Mouse (Mus musculus) liver, embryonic 11.5 days (tissue): Measurements from ENCODE around the gene Gcnt2. TPM values are rescaled to one million over a fixed set of nuclear protein-coding genes. Genes with fewer than 3 reads are reported as not detected.
A peak's percentile ranks its signal among the peaks of the same experiment; 100 is the strongest.

Source experiments
- ATAC-seq: fragments of 200-750 bp; cut with Nextera tagmentation; replicated peaks from 2 replicates; pipeline ENCODE4 v1.8.0; 2017; ENCODE audit warnings: moderate number of reproducible peaks, mild to moderate bottlenecking, moderate TSS enrichment, moderate library complexity; ENCODE audit not compliant: low FRiP score
- DNase-seq: peaks from one replicate; pipeline ENCODE4 v3.0.0-alpha.2; 2017; ENCODE audit warnings: low spot score
- H3K27ac ChIP-seq: fragments of 300-500 bp; sonication (generic); 2 replicates; pipeline ENCODE4 v1.5.1; 2014; ENCODE audit warnings: mild to moderate bottlenecking, low read depth, low read length, control low read depth
- H3K27me3 ChIP-seq: fragments of 300-500 bp; sonication (generic); replicated peaks from 2 replicates; pipeline ENCODE4 v1.6.1; 2014; ENCODE audit warnings: low read length, mixed read lengths; ENCODE audit not compliant: control insufficient read depth, insufficient read depth
- H3K36me3 ChIP-seq: fragments of 300-500 bp; sonication (generic); 2 replicates; pipeline ENCODE4 v1.6.1; 2014; ENCODE audit warnings: mild to moderate bottlenecking, low read length, moderate library complexity, mixed read lengths; ENCODE audit not compliant: control insufficient read depth, insufficient read depth
- H3K4me1 ChIP-seq: fragments of 300-500 bp; sonication (generic); replicated peaks from 2 replicates; pipeline ENCODE4 v1.6.1; 2014; ENCODE audit warnings: low read length, mixed read lengths; ENCODE audit not compliant: control insufficient read depth, insufficient read depth
- H3K4me2 ChIP-seq: fragments of 300-500 bp; sonication (generic); 2 replicates; pipeline ENCODE4 v1.6.1; 2014; ENCODE audit warnings: mild to moderate bottlenecking, control low read depth, moderate library complexity
- H3K4me3 ChIP-seq: fragments of 300-500 bp; sonication (generic); 2 replicates; pipeline ENCODE4 v1.5.1; 2014; ENCODE audit warnings: low read depth, low read length, control low read depth
- H3K9ac ChIP-seq: fragments of 300-500 bp; sonication (generic); 2 replicates; pipeline ENCODE4 v1.6.1; 2014; ENCODE audit warnings: low read depth, low read length, control low read depth
- H3K9me3 ChIP-seq: fragments of 300-500 bp; sonication (generic); 2 replicates; pipeline ENCODE4 v1.6.1; 2016; ENCODE audit warnings: low read length, inconsistent platforms, mixed read lengths; ENCODE audit not compliant: control insufficient read depth
- WGBS: fragments of 180-500 bp; shearing (Covaris S2); extraction: QIAGEN DNeasy Blood & Tissue Kit; methylation state at CpG from one replicate; pipeline ENCODE4 v1.1.7; 2014; 5-methylcytosine and 5-hydroxymethylcytosine counted together
- polyA plus RNA-seq: library from polyadenylated mRNA; unstranded; fragments of >200 nt; fragmentation: Nextera tagmentation; extraction: Ambion mirVana; gene quantifications from 2 replicates; pipeline ENCODE4 v1.2.1, GENCODE M21; 2014

Gcnt2 gene
- polyA plus RNA-seq, 1 experiment from 2014 or later, result 2.1 TPM

DNA sequence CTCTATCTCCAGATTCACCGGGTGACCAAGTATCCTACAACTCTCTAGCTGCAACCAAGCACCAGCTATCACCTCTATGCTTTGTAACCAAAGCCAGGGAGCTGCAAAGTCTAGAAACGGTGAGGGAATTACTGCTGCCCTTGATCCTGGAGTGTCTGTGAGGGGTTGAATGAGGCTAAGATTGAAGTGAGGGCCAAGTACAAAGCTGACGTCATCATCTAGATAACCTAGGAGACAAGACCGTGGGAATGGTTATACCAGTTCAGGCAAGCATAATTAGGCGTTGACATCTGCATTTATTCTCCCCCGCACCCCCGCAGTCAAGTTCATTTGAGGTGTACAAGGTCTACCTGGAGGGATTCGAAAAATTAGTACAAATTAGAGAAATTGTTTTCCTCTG lies 2.8 kb upstream of the Gcnt2 start:
- H3K4me3 ChIP-seq, result no peak overlapping the region
- DNase-seq (no peak), ATAC-seq (no peak)
- no peak overlapping the region for H3K27ac ChIP-seq
- H3K36me3 ChIP-seq, result no peaks in the 10 kb centered on the region
- no peaks in the 10 kb centered on the region for H3K9me3 ChIP-seq
- no peak overlapping the region for H3K4me2 ChIP-seq
- peaks cover 6% of the 10 kb centered on the region; the same call in 1 of the 2 replicates for H3K4me1 ChIP-seq
- H3K27me3 ChIP-seq, result no peaks in the 10 kb centered on the region
- no peak overlapping the region for H3K9ac ChIP-seq
- 78% methylated on average over 8 of the region's 8 CpGs for WGBS

DNA sequence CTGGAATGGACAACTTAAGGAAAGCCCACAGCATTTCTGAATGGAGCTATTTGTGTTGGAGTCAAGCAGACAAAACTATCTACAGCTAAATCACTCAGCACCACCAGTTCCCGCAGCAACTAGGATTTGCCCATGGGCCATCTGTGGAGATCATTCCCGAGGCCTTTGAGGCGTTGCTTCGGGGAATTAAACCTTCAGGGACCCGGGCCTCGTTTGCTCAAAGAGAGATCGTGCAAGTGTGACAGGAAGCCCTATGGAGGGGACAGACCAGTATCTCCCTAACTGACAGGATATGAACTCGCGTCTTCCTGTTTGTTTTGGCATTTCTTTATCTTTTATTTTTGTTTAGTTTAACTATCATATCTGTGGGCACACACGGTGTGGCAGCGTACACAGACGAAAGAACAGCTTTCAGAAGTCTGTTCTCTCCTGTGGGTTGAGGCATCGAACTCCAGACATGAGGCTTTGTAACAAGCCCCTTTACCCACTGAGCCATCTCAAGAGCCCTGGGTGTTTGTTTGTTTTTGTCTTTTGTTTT lies 2.2 kb upstream of the Gcnt2 start:
- Histone ChIP-seq H3K4me3 (no peak overlapping the region), H3K4me1 (peaks cover 6% of the 10 kb centered on the region; the same call in 1 of the 2 replicates), H3K9ac (no peak overlapping the region), H3K9me3 (no peaks in the 10 kb centered on the region), H3K27me3 (no peaks in the 10 kb centered on the region), H3K36me3 (no peaks in the 10 kb centered on the region), H3K27ac (no peak overlapping the region), H3K4me2 (no peak overlapping the region)
- no peak for DNase-seq
- no peak for ATAC-seq
- 52% methylated on average over 13 of the region's 13 CpGs for WGBS

DNA sequence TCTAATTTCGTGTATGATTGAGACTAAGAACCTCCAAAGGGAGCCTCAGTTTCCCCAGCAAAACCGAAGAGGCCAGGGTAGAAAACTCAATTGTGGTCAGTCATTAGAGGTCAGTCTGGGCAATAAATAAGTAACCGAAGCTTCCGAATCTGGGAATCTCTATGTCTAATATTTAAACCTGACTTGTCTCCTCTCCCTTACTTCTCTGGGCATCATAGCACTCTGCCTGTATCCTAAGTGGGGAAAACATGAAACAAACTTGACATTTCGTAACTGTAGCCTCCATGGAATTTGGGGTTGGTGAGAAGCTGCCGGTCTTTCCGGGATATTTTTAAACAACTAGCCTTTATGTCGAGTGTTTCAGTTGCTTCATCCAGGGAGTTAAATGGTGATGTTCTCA lies 329 bp upstream of the Gcnt2 start:
- H3K9ac ChIP-seq, result no peak overlapping the region
- H3K9me3 ChIP-seq, result no peaks in the 10 kb centered on the region
- H3K27ac ChIP-seq, result no peak overlapping the region
- peak overlapping the region; percentile 56 for H3K4me2 ChIP-seq
- ATAC-seq, result no peak
- 80% methylated on average over 8 of the region's 8 CpGs for whole genome bisulfite sequencing
- peaks cover 6% of the 10 kb centered on the region; the same call in 1 of the 2 replicates for H3K4me1 ChIP-seq
- no peak overlapping the region for H3K4me3 ChIP-seq
- H3K27me3 ChIP-seq, result no peaks in the 10 kb centered on the region
- DNase-seq, result no peak
- no peaks in the 10 kb centered on the region for H3K36me3 ChIP-seq

DNA sequence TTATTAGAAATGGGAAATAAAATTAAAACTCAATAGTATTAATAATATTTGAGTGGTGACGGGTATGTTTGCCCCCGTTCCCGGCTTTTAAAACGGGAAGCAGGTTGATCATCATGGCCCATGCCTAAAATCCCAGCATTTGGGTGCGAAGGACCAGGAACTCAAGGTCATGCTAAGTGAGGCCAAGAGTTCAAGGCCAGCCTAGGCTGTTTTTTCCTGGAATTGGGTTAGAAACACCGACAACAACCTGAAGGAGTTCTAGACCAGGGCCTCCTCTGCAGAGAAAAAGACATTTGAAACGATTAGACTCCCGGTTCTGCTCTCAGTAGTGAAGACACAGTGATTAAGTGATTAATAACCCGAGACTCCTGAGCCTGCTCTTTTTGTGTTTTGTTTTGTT lies 3.5 kb downstream of the Gcnt2 start:
- DNase-seq, result no peak
- no peak overlapping the region for H3K4me2 ChIP-seq
- ATAC-seq, result no peak
- no peaks in the 10 kb centered on the region for H3K36me3 ChIP-seq
- H3K9me3 ChIP-seq, result no peaks in the 10 kb centered on the region
- WGBS, result 86% methylated on average over 9 of the region's 9 CpGs
- no peak overlapping the region for H3K4me3 ChIP-seq
- H3K27me3 ChIP-seq, result no peaks in the 10 kb centered on the region
- H3K4me1 ChIP-seq, result no peaks in the 10 kb centered on the region; the same call in 1 of the 2 replicates
- H3K9ac ChIP-seq, result no peak overlapping the region
- H3K27ac ChIP-seq, result no peak overlapping the region

DNA sequence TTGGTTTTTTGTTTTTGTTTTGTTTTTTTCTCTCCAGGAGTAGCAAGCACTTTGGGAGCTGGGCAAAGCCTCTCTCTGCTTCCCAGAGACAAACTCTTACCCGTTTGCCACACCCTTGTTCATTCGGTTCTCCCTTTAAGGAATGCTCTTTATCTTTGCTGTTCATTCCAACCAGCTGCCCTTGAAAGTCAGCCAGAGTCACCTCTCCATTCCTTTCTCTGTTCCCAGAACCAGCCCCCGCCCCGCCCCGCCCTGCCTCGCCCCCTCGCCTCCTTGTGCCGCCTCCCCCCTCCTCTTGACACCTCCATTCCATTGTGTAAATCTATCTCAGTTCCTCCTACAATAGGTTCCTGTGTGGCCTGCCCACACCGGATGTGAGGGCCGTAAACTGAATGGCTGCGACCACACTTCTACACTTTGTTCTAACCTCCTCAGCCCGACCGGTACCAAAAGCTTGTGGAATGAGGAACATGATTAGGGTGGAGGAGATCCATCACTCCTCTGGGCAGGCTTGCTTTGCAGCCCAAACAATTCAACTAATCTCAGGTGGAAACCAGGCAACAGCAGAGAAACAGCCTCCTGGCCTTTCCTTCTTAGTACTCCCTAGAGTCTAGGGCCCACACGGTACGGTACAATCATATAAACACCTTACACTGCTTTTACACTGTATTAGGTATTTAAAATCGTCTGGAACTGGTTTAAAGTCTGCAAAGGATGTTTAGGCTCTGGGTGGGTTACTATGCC lies 9.5 kb downstream of the Gcnt2 start:
- ATAC-seq, result no peak; the same call in 1 of the 2 replicates
- no peaks in the 10 kb centered on the region for H3K27me3 ChIP-seq
- 13% methylated on average over 16 of the region's 16 CpGs for WGBS
- no peak overlapping the region for H3K9ac ChIP-seq
- peaks cover 4% of the 10 kb centered on the region for H3K4me1 ChIP-seq
- no peaks in the 10 kb centered on the region for H3K36me3 ChIP-seq
- H3K4me3 ChIP-seq, result no peak overlapping the region
- peak overlapping the region; percentile 26; the same call in 1 of the 2 replicates for H3K27ac ChIP-seq
- peak overlapping the region; percentile 16 for H3K4me2 ChIP-seq
- DNase-seq, result no peak
- no peaks in the 10 kb centered on the region for H3K9me3 ChIP-seq

DNA sequence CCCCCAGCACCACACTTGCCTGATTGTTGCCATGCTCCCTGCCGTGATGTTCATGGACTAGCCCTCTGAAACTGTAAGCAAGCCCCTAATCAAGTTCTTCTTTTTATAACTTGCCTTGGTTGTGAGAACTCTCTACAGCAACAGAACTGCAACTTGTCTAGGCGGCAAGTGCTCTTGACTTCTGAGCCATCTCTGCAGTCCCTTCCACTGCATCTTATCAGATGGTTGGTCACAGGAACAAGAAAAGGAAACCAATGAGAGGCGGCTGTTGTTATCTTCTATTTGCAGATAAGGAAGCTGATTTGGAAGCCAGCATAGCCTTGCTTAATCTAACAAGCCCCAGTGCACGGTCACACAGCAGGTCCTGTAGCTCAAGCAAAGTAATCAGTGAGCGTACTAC lies 14.5 kb downstream of the Gcnt2 start:
- no peaks in the 10 kb centered on the region for H3K9me3 ChIP-seq
- 25% methylated on average over 5 of the region's 5 CpGs for WGBS

DNA sequence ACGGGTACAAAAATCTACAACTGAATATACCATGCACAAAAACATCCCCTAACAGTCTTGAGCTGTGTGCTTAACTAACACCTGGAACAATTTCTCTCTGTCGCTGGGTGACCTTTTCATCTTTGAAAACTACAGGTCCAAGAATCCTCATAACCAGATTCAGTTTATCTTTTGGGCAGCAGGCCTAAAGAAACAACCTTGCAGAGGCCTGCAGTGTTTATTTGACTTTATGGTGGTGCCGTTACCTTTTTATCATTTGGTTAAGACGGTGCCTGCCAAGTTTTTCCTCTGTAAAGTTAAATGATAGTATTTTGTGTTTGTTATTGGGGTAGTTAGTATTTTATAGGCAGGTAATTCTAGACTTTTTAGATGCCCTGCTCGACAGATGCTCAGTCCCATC lies 15.9 kb downstream of the Gcnt2 start:
- H3K36me3 ChIP-seq, result no peaks in the 10 kb centered on the region
- no peak overlapping the region for H3K9ac ChIP-seq
- ATAC-seq, result no peak
- H3K27me3 ChIP-seq, result no peaks in the 10 kb centered on the region
- H3K4me3 ChIP-seq, result no peak overlapping the region
- H3K27ac ChIP-seq, result no peak overlapping the region
- H3K4me2 ChIP-seq, result no peak overlapping the region
- H3K4me1 ChIP-seq, result no peaks in the 10 kb centered on the region
- H3K9me3 ChIP-seq, result no peaks in the 10 kb centered on the region
- DNase-seq, result no peak
- 75% methylated on average over 5 of the region's 5 CpGs for WGBS

More for the DNA sequence above, 14.5 kb downstream of the Gcnt2 start:
- Histone ChIP-seq H3K4me3 (no peak overlapping the region), H3K36me3 (no peaks in the 10 kb centered on the region), H3K27me3 (no peaks in the 10 kb centered on the region), H3K4me2 (no peak overlapping the region), H3K27ac (no peak overlapping the region), H3K9ac (no peak overlapping the region), H3K4me1 (peaks cover 4% of the 10 kb centered on the region)
- no peak for ATAC-seq
- no peak for DNase-seq

DNA sequence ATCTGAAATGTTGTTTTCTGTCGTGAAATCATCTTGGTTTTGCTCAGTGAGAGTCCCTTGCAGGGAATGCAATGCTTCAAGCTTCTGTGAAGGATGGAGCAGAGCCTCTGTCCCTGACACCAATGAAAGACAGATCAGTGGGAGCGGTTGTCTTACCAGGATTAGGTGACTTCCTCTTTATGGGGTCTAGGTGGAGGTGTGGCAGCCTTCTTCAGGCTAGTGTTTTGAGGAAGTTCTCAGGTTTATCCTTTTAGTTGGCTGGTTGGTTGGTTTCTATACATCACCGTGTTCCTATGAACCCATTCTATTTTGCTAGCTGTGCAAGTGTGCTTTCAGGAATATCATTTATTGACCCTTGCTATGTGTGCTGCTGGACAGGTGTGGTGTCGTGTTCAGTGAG lies 18.0 kb downstream of the Gcnt2 start:
- no peak for ATAC-seq
- Histone ChIP-seq H3K9me3 (no peaks in the 10 kb centered on the region), H3K27me3 (no peaks in the 10 kb centered on the region), H3K4me2 (no peak overlapping the region), H3K36me3 (no peaks in the 10 kb centered on the region), H3K4me1 (no peaks in the 10 kb centered on the region), H3K27ac (no peak overlapping the region), H3K4me3 (no peak overlapping the region), H3K9ac (no peak overlapping the region)
- DNase-seq, result no peak
- WGBS, result 63% methylated on average over 4 of the region's 4 CpGs

DNA sequence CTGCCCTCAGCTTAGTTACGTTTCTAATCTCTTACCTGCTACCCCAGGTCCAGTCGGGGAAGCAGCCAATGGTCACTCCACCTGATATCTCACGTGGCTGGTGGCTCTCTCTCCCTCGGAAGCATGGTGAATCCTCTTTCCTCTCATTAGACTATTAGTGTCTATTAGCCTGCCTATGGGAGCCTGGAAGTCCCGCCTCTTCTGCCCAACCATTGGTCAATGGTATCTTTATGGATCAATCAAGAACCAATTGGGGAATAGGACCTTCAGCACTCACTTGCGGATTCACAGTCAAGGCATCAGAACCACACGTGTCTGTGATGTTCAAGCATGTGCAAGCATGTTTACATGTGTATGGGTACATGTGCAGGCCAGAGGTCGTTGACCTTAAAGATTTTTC lies 21.0 kb downstream of the Gcnt2 start:
- DNase-seq, result no peak
- no peak overlapping the region for H3K9ac ChIP-seq
- no peaks in the 10 kb centered on the region for H3K27me3 ChIP-seq
- H3K27ac ChIP-seq, result no peak overlapping the region
- H3K4me2 ChIP-seq, result no peak overlapping the region
- 76% methylated on average over 8 of the region's 8 CpGs for whole genome bisulfite sequencing
- no peak overlapping the region for H3K4me3 ChIP-seq
- no peaks in the 10 kb centered on the region for H3K4me1 ChIP-seq
- no peaks in the 10 kb centered on the region for H3K36me3 ChIP-seq
- no peaks in the 10 kb centered on the region for H3K9me3 ChIP-seq
- ATAC-seq, result no peak
